Comparison of ENCODE assay signal across 8 mouse cellular contexts in the genomic region with DNA sequence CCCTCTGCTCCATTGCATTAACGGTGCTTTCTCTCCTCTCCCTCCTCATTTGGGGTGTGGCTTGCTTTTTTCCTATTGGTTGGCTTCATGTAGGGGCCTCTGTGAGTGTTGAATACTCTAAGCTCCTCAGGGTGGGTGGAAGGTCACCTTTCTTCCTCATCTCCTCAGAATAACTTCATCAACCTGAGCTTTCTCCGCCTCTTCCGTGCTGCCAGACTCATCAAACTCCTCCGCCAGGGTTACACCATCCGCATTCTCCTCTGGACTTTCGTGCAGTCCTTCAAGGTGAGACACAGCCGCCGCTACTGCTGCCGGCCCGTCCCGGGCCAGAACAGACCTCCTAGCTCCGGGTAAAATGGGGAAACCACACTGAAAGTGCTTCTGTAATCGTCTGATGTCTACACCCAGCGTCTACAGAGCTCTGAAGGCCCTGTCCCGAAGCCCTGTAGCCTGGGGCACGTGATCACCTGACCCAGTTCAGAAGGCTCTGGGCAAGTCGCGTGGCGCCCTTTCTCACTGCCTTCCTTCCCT.
DNase-seq lines count a peak whose midpoint lies in the region; ATAC-seq and TF ChIP-seq lines count a peak whose summit lies in the region.

No protein-coding gene starts in this region.

- H3K27ac ChIP-seq in heart, adult 2 months = no peak overlapping the region
- H3K27ac ChIP-seq in ES-E14 (ENCODE audit: insufficient read depth, low read depth, low read length, poor library complexity, severe bottlenecking) = peak overlapping the region; percentile 34; the same call in 1 of the 2 replicates

- H3K9ac ChIP-seq in heart, adult 2 months (ENCODE audit: low read depth, low read length) = peak overlapping the region; percentile 29; the same call in 1 of the 2 replicates
- H3K9ac ChIP-seq in ES-E14 (ENCODE audit: insufficient read depth, low read depth, low read length, poor library complexity, severe bottlenecking) = peak overlapping the region; percentile 58

- peak; percentile 67 to 80 for ATAC-seq in hematopoietic stem cell, adult 5-6 weeks (replicated peaks in 1 of 2; ENCODE audit: insufficient read depth in 1 of 2, low FRiP score in 2 of 2, low TSS enrichment in 1 of 2, low read depth in 1 of 2, poor library complexity in 2 of 2, severe bottlenecking in 2 of 2)
- peak; percentile 47 for ATAC-seq in megakaryocyte-erythroid progenitor cell, adult 5-6 weeks (replicated peaks; ENCODE audit: low FRiP score, low TSS enrichment, poor library complexity, severe bottlenecking)

- TF ChIP-seq CTCF in heart, adult 2 months (IDR thresholded peaks at IDR 0.05) = no peak

- no peak for DNase-seq in heart, adult 2 months
- DNase-seq in heart, adult 8-10 months (ENCODE audit: low spot score) = no peak
- peak; percentile 46 for DNase-seq in ES-E14 (ENCODE audit: low read depth, low spot score)
- no peak for DNase-seq in cerebellum, adult 18-20 months
- no peak for DNase-seq in adrenal gland, postnatal 25 days
- no peak for DNase-seq in left cerebral cortex, adult 18-20 months (ENCODE audit: low spot score in 2 of 2)

- H3K9me3 ChIP-seq in ES-E14 (ENCODE audit: control insufficient read depth, insufficient read depth, low read depth, low read length) = no peaks in the 10 kb centered on the region

- no peaks in the 10 kb centered on the region for H3K36me3 ChIP-seq in heart, adult 2 months (ENCODE audit: control insufficient read depth, insufficient read depth, low read length)
- H3K36me3 ChIP-seq in ES-E14 (ENCODE audit: control insufficient read depth, insufficient read depth, low read length, poor library complexity, severe bottlenecking) = no peaks in the 10 kb centered on the region; the same call in 1 of the 2 replicates

- 13% methylated on average over 19 of the region's 19 CpGs for WGBS in heart, adult 2 months

- in situ Hi-C loops in ES-E14 (cut with MboI; ENCODE audit: low sequenced_read_pairs in 2 of 2, unreplicated experiment in 2 of 2) = no loop called here

- H3K4me3 ChIP-seq in heart, adult 2 months = 0 out of 2 replicates have a peak overlapping the region, but pooled peaks have one; percentile 2
- H3K4me3 ChIP-seq in ES-E14 (ENCODE audit: insufficient read depth in 1 of 2, low read depth in 1 of 2, low read length in 2 of 2, poor library complexity in 1 of 2, severe bottlenecking in 1 of 2) = peak overlapping the region; percentile 8 to 67

- no peaks in the 10 kb centered on the region; the same call in 1 of the 2 replicates for H3K4me1 ChIP-seq in heart, adult 2 months (ENCODE audit: control insufficient read depth, insufficient read depth, low read length)
- peaks cover 5 to 22% of the 10 kb centered on the region in 2 experiments; a peak in 3 of 4 replicates for H3K4me1 ChIP-seq in ES-E14 (ENCODE audit: control insufficient read depth in 2 of 2, insufficient read depth in 2 of 2, low read length in 2 of 2, poor library complexity in 1 of 2)

- intact Hi-C loops in heart, adult 2 months (cut with DNase I) = no loop called here

- TF ChIP-seq EP300 in heart, adult 2 months (IDR thresholded peaks at IDR 0.05; ENCODE audit: insufficient read depth, low read depth, low read length) = no peak

- no peak for TF ChIP-seq POLR2A in heart, adult 2 months (IDR thresholded peaks at IDR 0.05; ENCODE audit: insufficient read depth, low read depth, low read length)

- H3K79me2 ChIP-seq in heart, adult 2 months (replicated peaks; ENCODE audit: control insufficient read depth, insufficient read depth, low read length) = no peaks in the 10 kb centered on the region

- peaks cover 4% of the 10 kb centered on the region; the same call in 1 of the 2 replicates for H3K27me3 ChIP-seq in heart, adult 2 months (ENCODE audit: control insufficient read depth, insufficient read depth, low read length)

TF ChIP-seq in ES-E14, 5 proteins besides CTCF, POLR2A, EP300 and RAD21:
- TF ChIP-seq ZC3H11A (IDR thresholded peaks at IDR 0.05; ENCODE audit: borderline replicate concordance, low read depth, low read length) (no peak), CHD2 (IDR thresholded peaks at IDR 0.05; ENCODE audit: low read depth, low read length) (no peak), HCFC1 (IDR thresholded peaks at IDR 0.05; ENCODE audit: borderline replicate concordance, insufficient read depth, low read length) (no peak)
TF ChIP-seq in ES-E14: peak in this region for 0.
